ENCODE assay signal across 10 mouse cellular contexts in genomic region chr10:103029730-103030490, GRCm38 (mm10). TPM values are rescaled to one million over a fixed set of nuclear protein-coding genes. Genes with fewer than 3 reads are reported as not detected.
A peak's percentile ranks its signal among the peaks of the same experiment; 100 is the strongest.
DNase-seq lines count a peak whose midpoint lies in the region; ATAC-seq and TF ChIP-seq lines count a peak whose summit lies in the region.
"Had no signal": no experiment of that assay in that cellular context is flagged by ENCODE, and none has a peak within 500 bp of the region (broad histone marks: within the 10 kb centered on the region; RNA-seq: fewer than 3 reads in every experiment).

Alx1 (minus strand) TSS chr10:103030215.

- TF ChIP-seq CTCF in lung, adult 2 months (IDR thresholded peaks at IDR 0.05; ENCODE audit: insufficient read depth, low read length): no peak

- H3K4me1 ChIP-seq in lung, embryonic 15.5 days: peaks cover 12% of the 10 kb centered on the region
- peaks cover 6% of the 10 kb centered on the region; the same call in 1 of the 2 replicates for H3K4me1 ChIP-seq in lung, adult 2 months (ENCODE audit: control insufficient read depth, insufficient read depth, low read length)
- H3K4me1 ChIP-seq in embryonic facial prominence, embryonic 13.5 days: 0 out of 2 replicates have a peak, but pooled peaks cover 9% of the 10 kb centered on the region
- peaks cover 14% of the 10 kb centered on the region for H3K4me1 ChIP-seq in midbrain, embryonic 13.5 days (replicated peaks)

- no peak for TF ChIP-seq POLR2A in lung, adult 2 months (IDR thresholded peaks at IDR 0.05; ENCODE audit: borderline replicate concordance, extremely low read depth, low read depth, low read length)

- H3K36me3 ChIP-seq in lung, embryonic 15.5 days: no peaks in the 10 kb centered on the region
- no peaks in the 10 kb centered on the region for H3K36me3 ChIP-seq in embryonic facial prominence, embryonic 13.5 days
- no peaks in the 10 kb centered on the region for H3K36me3 ChIP-seq in midbrain, embryonic 13.5 days

- peaks cover 84% of the 10 kb centered on the region for H3K27me3 ChIP-seq in lung, embryonic 15.5 days
- peaks cover 56% of the 10 kb centered on the region for H3K27me3 ChIP-seq in embryonic facial prominence, embryonic 13.5 days
- H3K27me3 ChIP-seq in midbrain, embryonic 13.5 days: peaks cover 84% of the 10 kb centered on the region
- H3K27me3 ChIP-seq: CH12.LX had no signal

- H3K9me3 ChIP-seq in lung, embryonic 15.5 days: no peaks in the 10 kb centered on the region
- no peaks in the 10 kb centered on the region for H3K9me3 ChIP-seq in embryonic facial prominence, embryonic 13.5 days
- H3K9me3 ChIP-seq in midbrain, embryonic 13.5 days: no peaks in the 10 kb centered on the region

- peak within 1 kb of the TSS; percentile 68 for H3K4me2 ChIP-seq in lung, embryonic 15.5 days
- H3K4me2 ChIP-seq in embryonic facial prominence, embryonic 13.5 days: peak within 1 kb of the TSS; percentile 62
- H3K4me2 ChIP-seq in midbrain, embryonic 13.5 days (replicated peaks): peak within 1 kb of the TSS; percentile 54

- H3K4me3 ChIP-seq in lung, embryonic 15.5 days: no peak within 1 kb of the TSS
- H3K4me3 ChIP-seq in lung, adult 2 months (replicated peaks; ENCODE audit: extremely low read depth, low read depth, low read length): no peak within 1 kb of the TSS
- peak within 1 kb of the TSS; percentile 70 for H3K4me3 ChIP-seq in embryonic facial prominence, embryonic 13.5 days
- H3K4me3 ChIP-seq in midbrain, embryonic 13.5 days (replicated peaks): no peak within 1 kb of the TSS

- H3K27ac ChIP-seq in lung, embryonic 15.5 days: no peak within 1 kb of the TSS
- H3K27ac ChIP-seq in embryonic facial prominence, embryonic 13.5 days: peak within 1 kb of the TSS; percentile 99
- H3K27ac ChIP-seq in midbrain, embryonic 13.5 days: no peak within 1 kb of the TSS

- WGBS in lung, embryonic 15.5 days: 3% methylated on average over 32 of the region's 32 CpGs
- 5% methylated on average over 32 of the region's 32 CpGs for WGBS in lung, adult 2 months
- 1% methylated on average over 32 of the region's 32 CpGs for WGBS in embryonic facial prominence, embryonic 13.5 days
- WGBS in midbrain, embryonic 13.5 days: 1% methylated on average over 32 of the region's 32 CpGs

- no peak within 1 kb of the TSS for H3K9ac ChIP-seq in lung, embryonic 15.5 days
- peak within 1 kb of the TSS; percentile 98 for H3K9ac ChIP-seq in embryonic facial prominence, embryonic 13.5 days
- no peak within 1 kb of the TSS for H3K9ac ChIP-seq in midbrain, embryonic 13.5 days (replicated peaks)

- ATAC-seq in lung, embryonic 15.5 days (ENCODE audit: borderline replicate concordance, extremely low read depth, low FRiP score, low TSS enrichment): no peak
- no peak for ATAC-seq in embryonic facial prominence, embryonic 13.5 days (ENCODE audit: insufficient number of reproducible peaks, insufficient read depth, low FRiP score, low TSS enrichment, low read depth)
- no peak for ATAC-seq in midbrain, embryonic 13.5 days
- ATAC-seq in megakaryocyte progenitor cell, adult 5-6 weeks (replicated peaks; ENCODE audit: poor library complexity): no peak

- DNase-seq in heart, adult 11 months: peak; percentile 83
- no peak for DNase-seq in heart, postnatal 4 days
- DNase-seq in lung, adult 2 months: no peak
- no peak for DNase-seq in right cerebral cortex, postnatal 36 days (ENCODE audit: low spot score in 2 of 2)
- DNase-seq: gastrocnemius, postnatal 14 days had no signal

RNA-seq across cellular contexts. Expression of gene Alx1, which starts in this region (rescaled TPM):
- not detected for total RNA-seq in heart, postnatal 4 days (2021)
- 0.33 and 0.37 TPM in 2 replicates for polyA plus RNA-seq in lung, embryonic 15.5 days (2015; fragmentation: Nextera tagmentation; extraction: Ambion mirVana)
- 0.11 TPM in 1 of 2 replicates, not detected in the other for polyA plus RNA-seq in lung, adult 2 months (2012; rRNA removed)
- 377 and 403 TPM in 2 replicates for polyA plus RNA-seq in embryonic facial prominence, embryonic 13.5 days (2015; fragmentation: Nextera tagmentation; extraction: Ambion mirVana)
- polyA plus RNA-seq in midbrain, embryonic 13.5 days (2015; fragmentation: Nextera tagmentation; extraction: Ambion mirVana): 0.38 and 0.43 TPM in 2 replicates
- total RNA-seq in megakaryocyte progenitor cell, adult 5-6 weeks (2015): not detected in 2 replicates
- not detected in 2 replicates for total RNA-seq in megakaryocyte progenitor cell, adult 5-6 weeks (2017)
- total RNA-seq: CH12.LX; gastrocnemius, postnatal 14 days had no signal

Comparison
In these comparisons a context has a peak if more than half of its experiments do, and no peak if none do; other contexts are left out.
1. RNA of gene Alx1 (polyA plus RNA-seq): 377 to 403 TPM in embryonic facial prominence, embryonic 13.5 days; 0.38 to 0.43 TPM in midbrain, embryonic 13.5 days, 0.33 to 0.37 TPM in lung, embryonic 15.5 days and 0.11 TPM in lung, adult 2 months; every median in the first group is over 100 times any median in the second.
2. Peak in every context shown above with its lines, with median percentiles within 50 percentile points of each other: H3K4me2 ChIP-seq.